Mouse (Mus musculus) stomach, embryonic 14.5 days (tissue): ENCODE measurements around the gene Samsn1. TPM values are rescaled to one million over a fixed set of nuclear protein-coding genes. Genes with fewer than 3 reads are reported as not detected.

Source experiments
- ATAC-seq: fragments of 200-750 bp; cut with Nextera tagmentation; 2 replicates; pipeline ENCODE4 v1.8.0; 2017; ENCODE audit warnings: low read depth, moderate TSS enrichment; ENCODE audit not compliant: insufficient number of reproducible peaks, insufficient read depth, low FRiP score
- H3K27ac ChIP-seq: fragments of 300-500 bp; sonication (generic); 2 replicates; pipeline ENCODE4 v1.5.1; 2014; ENCODE audit warnings: mild to moderate bottlenecking, low read length, moderate library complexity, mixed read lengths
- H3K27me3 ChIP-seq: fragments of 300-500 bp; sonication (generic); 2 replicates; pipeline ENCODE4 v1.6.1; 2014; ENCODE audit warnings: low read length, control low read depth, mixed read lengths; ENCODE audit not compliant: control insufficient read depth, insufficient read depth
- H3K36me3 ChIP-seq: fragments of 300-500 bp; sonication (generic); 2 replicates; pipeline ENCODE4 v1.6.1; 2014; ENCODE audit warnings: mild to moderate bottlenecking, control low read depth, low read length, moderate library complexity, mixed read lengths; ENCODE audit not compliant: control insufficient read depth, insufficient read depth
- H3K4me1 ChIP-seq: fragments of 300-500 bp; sonication (generic); 2 replicates; pipeline ENCODE4 v1.6.1; 2014; ENCODE audit warnings: low read length, control low read depth, mixed read lengths; ENCODE audit not compliant: control insufficient read depth, insufficient read depth
- H3K4me2 ChIP-seq: fragments of 300-500 bp; sonication (generic); replicated peaks from 2 replicates; pipeline ENCODE4 v1.6.1; 2014; ENCODE audit warnings: low read depth, low read length, control low read depth
- H3K4me3 ChIP-seq: fragments of 300-500 bp; sonication (generic); 2 replicates; pipeline ENCODE4 v1.5.1; 2014; ENCODE audit warnings: low read depth, low read length, control low read depth
- H3K9ac ChIP-seq: fragments of 300-500 bp; sonication (generic); replicated peaks from 2 replicates; pipeline ENCODE4 v1.6.1; 2014; ENCODE audit warnings: low read depth, mild to moderate bottlenecking, control low read depth, low read length, moderate library complexity, mixed read lengths
- H3K9me3 ChIP-seq: fragments of 300-500 bp; sonication (generic); 2 replicates; pipeline ENCODE4 v1.6.1; 2016; ENCODE audit warnings: low read depth, low read length, control low read depth; ENCODE audit not compliant: control insufficient read depth
- whole genome bisulfite sequencing: fragments of 180-500 bp; shearing (Covaris S2); extraction: QIAGEN DNeasy Blood & Tissue Kit; methylation state at CpG from one replicate; pipeline ENCODE4 v1.1.7; 2014; 5-methylcytosine and 5-hydroxymethylcytosine counted together
- polyA plus RNA-seq: library from polyadenylated mRNA; unstranded; fragments of >200 nt; fragmentation: Nextera tagmentation; extraction: Ambion mirVana; gene quantifications from 2 replicates; pipeline ENCODE4 v1.2.1, GENCODE M21; 2014

Samsn1 gene
- polyA plus RNA-seq, 1 experiment from 2014 or later = 1.2 TPM

- Histone ChIP-seq H3K9ac (no peak overlapping the region), H3K27ac (no peak overlapping the region), H3K36me3 (no peaks in the 10 kb centered on the region), H3K27me3 (no peaks in the 10 kb centered on the region), H3K9me3 (no peaks in the 10 kb centered on the region), H3K4me3 (no peak overlapping the region), H3K4me2 (no peak overlapping the region), H3K4me1 (no peaks in the 10 kb centered on the region)
- no peak for ATAC-seq
- WGBS = 86% methylated on average over 9 of the region's 9 CpGs
These were observed 18.2 kb downstream of the Samsn1 start for GRCm38 (mm10) chr16:76003812-76004389.

GRCm38 (mm10) chr16:76002870-76003572 lies 19.1 kb downstream of the Samsn1 start:
- H3K27me3 ChIP-seq = no peaks in the 10 kb centered on the region
- ATAC-seq = no peak
- WGBS = 90% methylated on average over 3 of the region's 3 CpGs
- no peaks in the 10 kb centered on the region for H3K9me3 ChIP-seq
- H3K4me1 ChIP-seq = no peaks in the 10 kb centered on the region
- H3K36me3 ChIP-seq = no peaks in the 10 kb centered on the region
- no peak overlapping the region for H3K4me2 ChIP-seq
- H3K27ac ChIP-seq = no peak overlapping the region
- H3K9ac ChIP-seq = no peak overlapping the region
- no peak overlapping the region for H3K4me3 ChIP-seq

GRCm38 (mm10) chr16:76002287-76002686 lies 19.8 kb downstream of the Samsn1 start:
- 80% methylated on average over 12 of the region's 12 CpGs for WGBS
- ATAC-seq = no peak
- no peak overlapping the region for H3K4me2 ChIP-seq

GRCm38 (mm10) chr16:76001788-76002187 lies 20.3 kb downstream of the Samsn1 start:
- Histone ChIP-seq H3K9me3 (no peaks in the 10 kb centered on the region), H3K4me1 (no peaks in the 10 kb centered on the region), H3K27me3 (no peaks in the 10 kb centered on the region), H3K4me2 (no peak overlapping the region), H3K27ac (no peak overlapping the region), H3K4me3 (no peak overlapping the region), H3K9ac (no peak overlapping the region), H3K36me3 (no peaks in the 10 kb centered on the region)
- 80% methylated on average over 6 of the region's 6 CpGs for WGBS
- ATAC-seq = no peak

More at GRCm38 (mm10) chr16:76002287-76002686, 19.8 kb downstream of the Samsn1 start:
- Histone ChIP-seq H3K9ac (no peak overlapping the region), H3K4me1 (no peaks in the 10 kb centered on the region), H3K27me3 (no peaks in the 10 kb centered on the region), H3K4me3 (no peak overlapping the region), H3K9me3 (no peaks in the 10 kb centered on the region), H3K36me3 (no peaks in the 10 kb centered on the region), H3K27ac (no peak overlapping the region)

GRCm38 (mm10) chr16:76000127-76000526 lies 22.0 kb downstream of the Samsn1 start:
- ATAC-seq = no peak
- Histone ChIP-seq H3K4me3 (no peak overlapping the region), H3K9me3 (no peaks in the 10 kb centered on the region), H3K36me3 (no peaks in the 10 kb centered on the region), H3K4me2 (no peak overlapping the region), H3K27ac (no peak overlapping the region), H3K9ac (no peak overlapping the region), H3K4me1 (no peaks in the 10 kb centered on the region), H3K27me3 (no peaks in the 10 kb centered on the region)
- 82% methylated on average over 9 of the region's 9 CpGs for WGBS

GRCm38 (mm10) chr16:75990173-75990572 lies 31.9 kb downstream of the Samsn1 start:
- WGBS = 71% methylated on average over 1 of the region's 1 CpGs
- Histone ChIP-seq H3K9ac (no peak overlapping the region), H3K9me3 (no peaks in the 10 kb centered on the region), H3K4me2 (no peak overlapping the region), H3K4me1 (no peaks in the 10 kb centered on the region), H3K27me3 (no peaks in the 10 kb centered on the region), H3K4me3 (no peak overlapping the region), H3K27ac (no peak overlapping the region), H3K36me3 (no peaks in the 10 kb centered on the region)
- ATAC-seq = no peak

GRCm38 (mm10) chr16:75983831-75984230 lies 38.2 kb downstream of the Samsn1 start:
- H3K27ac ChIP-seq = no peak overlapping the region
- H3K4me3 ChIP-seq = no peak overlapping the region
- WGBS = 90% methylated on average over 1 of the region's 1 CpGs
- H3K4me1 ChIP-seq = no peaks in the 10 kb centered on the region
- ATAC-seq = no peak
- no peak overlapping the region for H3K9ac ChIP-seq
- no peak overlapping the region for H3K4me2 ChIP-seq
- H3K27me3 ChIP-seq = no peaks in the 10 kb centered on the region
- H3K36me3 ChIP-seq = no peaks in the 10 kb centered on the region
- H3K9me3 ChIP-seq = no peaks in the 10 kb centered on the region

GRCm38 (mm10) chr16:75979381-75979780 lies 42.7 kb downstream of the Samsn1 start:
- no peaks in the 10 kb centered on the region for H3K4me1 ChIP-seq
- no peak overlapping the region for H3K4me2 ChIP-seq
- no peaks in the 10 kb centered on the region for H3K27me3 ChIP-seq
- no peaks in the 10 kb centered on the region for H3K9me3 ChIP-seq
- H3K9ac ChIP-seq = no peak overlapping the region
- H3K36me3 ChIP-seq = no peaks in the 10 kb centered on the region
- no peak overlapping the region for H3K27ac ChIP-seq
- no peak overlapping the region for H3K4me3 ChIP-seq
- no peak for ATAC-seq

GRCm38 (mm10) chr16:75977798-75978197 lies 44.3 kb downstream of the Samsn1 start:
- no peaks in the 10 kb centered on the region for H3K36me3 ChIP-seq
- H3K4me1 ChIP-seq = no peaks in the 10 kb centered on the region
- ATAC-seq = no peak

More at GRCm38 (mm10) chr16:75977798-75978197, 44.3 kb downstream of the Samsn1 start:
- Histone ChIP-seq H3K9me3 (no peaks in the 10 kb centered on the region), H3K4me2 (no peak overlapping the region), H3K27me3 (no peaks in the 10 kb centered on the region), H3K27ac (no peak overlapping the region), H3K4me3 (no peak overlapping the region), H3K9ac (no peak overlapping the region)
- WGBS = 79% methylated on average over 5 of the region's 5 CpGs
